Mouse (Mus musculus) limb, embryonic 14.5 days (tissue): ENCODE results near the gene Rps6kb2. TPM values are rescaled to one million over a fixed set of nuclear protein-coding genes. Genes with fewer than 3 reads are reported as not detected.
A peak's percentile ranks its signal among the peaks of the same experiment; 100 is the strongest.

Experiments used
- ATAC-seq: fragments of 200-750 bp; cut with Nextera tagmentation; 2 replicates; pipeline ENCODE4 v1.8.0; 2017; ENCODE audit warnings: low read depth, moderate number of reproducible peaks, moderate TSS enrichment; ENCODE audit not compliant: low FRiP score
- DNase-seq: peaks from one replicate; pipeline ENCODE4 v3.0.0-alpha.2; 2015; ENCODE audit warnings: low spot score
- H3K27ac ChIP-seq: fragments of 300-500 bp; sonication (generic); replicated peaks from 2 replicates; pipeline ENCODE4 v1.5.1; 2014; ENCODE audit warnings: low read depth, mild to moderate bottlenecking, low read length, moderate library complexity, mixed read lengths
- H3K27me3 ChIP-seq: fragments of 300-500 bp; sonication (generic); 2 replicates; pipeline ENCODE4 v1.6.1; 2014; ENCODE audit warnings: low read length, mixed read lengths; ENCODE audit not compliant: control insufficient read depth, insufficient read depth
- H3K36me3 ChIP-seq: fragments of 300-500 bp; sonication (generic); 2 replicates; pipeline ENCODE4 v1.6.1; 2014; ENCODE audit warnings: mild to moderate bottlenecking, low read length, moderate library complexity, mixed read lengths; ENCODE audit not compliant: control insufficient read depth, insufficient read depth
- H3K4me1 ChIP-seq: fragments of 300-500 bp; sonication (generic); 2 replicates; pipeline ENCODE4 v1.6.1; 2014; ENCODE audit warnings: antibody characterized with exemption, low read length, mixed read lengths; ENCODE audit not compliant: control insufficient read depth, insufficient read depth
- H3K4me2 ChIP-seq: fragments of 300-500 bp; sonication (generic); replicated peaks from 2 replicates; pipeline ENCODE4 v1.6.1; 2014; ENCODE audit warnings: low read depth, mild to moderate bottlenecking, low read length, moderate library complexity; ENCODE audit not compliant: severe bottlenecking
- H3K4me3 ChIP-seq: fragments of 300-500 bp; sonication (generic); replicated peaks from 2 replicates; pipeline ENCODE4 v1.5.1; 2014; ENCODE audit warnings: low read length
- H3K9ac ChIP-seq: fragments of 300-500 bp; sonication (generic); 2 replicates; pipeline ENCODE4 v1.6.1; 2014; ENCODE audit warnings: mild to moderate bottlenecking, low read depth, low read length, moderate library complexity; ENCODE audit not compliant: severe bottlenecking
- H3K9me3 ChIP-seq: fragments of 300-500 bp; sonication (generic); 2 replicates; pipeline ENCODE4 v1.6.1; 2016; ENCODE audit warnings: low read length; ENCODE audit not compliant: control insufficient read depth
- POLR2A ChIP-seq: fragments of 200-500 bp; IDR thresholded peaks from 2 replicates; pipeline ENCODE4 v1.8.0; 2012; ENCODE audit warnings: inconsistent platforms, mild to moderate bottlenecking, moderate library complexity, borderline replicate concordance; ENCODE audit not compliant: insufficient read depth, insufficient read length; ENCODE audit errors: extremely low read depth
- WGBS: fragments of 180-500 bp; shearing (Covaris S2); extraction: QIAGEN DNeasy Blood & Tissue Kit; methylation state at CpG from one replicate; pipeline ENCODE4 v1.1.7; 2014; 5-methylcytosine and 5-hydroxymethylcytosine counted together
- polyA plus RNA-seq, 2 experiments: library from polyadenylated mRNA; depleted of rRNA in 1 of 2; stranded (reverse) in 1 of 2; unstranded in 1 of 2; fragments of >200 nt; fragmentation: Nextera tagmentation in 1 of 2; extraction: Ambion mirVana in 1 of 2; gene quantifications; 2 replicates each; pipeline versions ENCODE4 v1.2.1 to v1.2.3; 2012 to 2014

The Rps6kb2 gene
- polyA plus RNA-seq, 2 experiments: 43.0 to 76.4 TPM

DNA sequence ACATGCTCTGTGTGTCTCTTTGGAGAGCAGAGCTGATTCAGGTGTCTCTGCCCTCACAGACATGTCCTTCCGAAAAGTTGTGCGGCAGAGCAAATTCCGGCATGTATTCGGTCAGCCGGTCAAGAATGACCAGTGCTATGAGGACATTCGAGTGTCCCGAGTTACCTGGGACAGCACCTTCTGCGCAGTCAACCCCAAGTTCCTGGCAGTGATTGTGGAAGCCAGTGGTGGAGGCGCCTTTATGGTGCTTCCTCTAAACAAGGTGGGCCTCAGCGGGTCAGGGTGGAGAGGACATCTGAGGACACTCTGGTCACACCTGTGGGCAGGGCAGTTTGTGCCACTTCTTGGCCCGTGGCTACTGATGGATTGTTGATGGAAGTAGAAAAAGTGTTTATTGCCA lies 13.9 kb downstream of the Rps6kb2 start:
- peak overlapping the region; percentile 89 for H3K4me3 ChIP-seq
- no peak for TF ChIP-seq POLR2A
- no peaks in the 10 kb centered on the region for H3K9me3 ChIP-seq
- H3K4me2 ChIP-seq: peak overlapping the region; percentile 89
- H3K9ac ChIP-seq: peak overlapping the region; percentile 82
- H3K4me1 ChIP-seq: peaks cover 12% of the 10 kb centered on the region
- no peak overlapping the region for H3K27ac ChIP-seq
- ATAC-seq: no peak
- H3K36me3 ChIP-seq: peaks cover 28% of the 10 kb centered on the region
- no peak for DNase-seq
- WGBS: 86% methylated on average over 11 of the region's 11 CpGs
- H3K27me3 ChIP-seq: no peaks in the 10 kb centered on the region

DNA sequence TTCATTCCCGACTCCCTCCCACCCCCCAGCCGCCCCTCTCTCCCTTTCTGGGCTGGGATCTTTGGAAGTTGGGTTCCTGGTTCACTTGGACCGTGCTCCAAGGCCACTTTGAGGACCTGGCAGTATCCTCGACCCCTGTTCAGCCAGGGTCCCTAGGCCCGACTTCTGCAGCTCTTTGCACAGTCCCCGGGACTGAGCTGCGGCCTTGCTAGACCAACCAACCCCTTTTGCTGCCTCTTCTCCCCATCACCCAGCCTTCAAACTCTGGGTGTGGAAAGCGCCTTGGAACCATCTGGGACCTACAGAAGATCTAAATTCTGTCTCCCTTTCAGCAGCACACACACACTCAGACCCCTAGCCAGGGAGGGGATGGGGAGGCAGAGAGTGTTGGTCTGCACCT lies 14.3 kb downstream of the Rps6kb2 start:
- Histone ChIP-seq H3K4me1 (peaks cover 12% of the 10 kb centered on the region), H3K27ac (no peak overlapping the region), H3K27me3 (no peaks in the 10 kb centered on the region), H3K4me2 (peak overlapping the region; percentile 89), H3K36me3 (peaks cover 28% of the 10 kb centered on the region), H3K9ac (peak overlapping the region; percentile 82), H3K4me3 (peak overlapping the region; percentile 89), H3K9me3 (no peaks in the 10 kb centered on the region)
- DNase-seq (no peak), ATAC-seq (peak; percentile 19; the same call in 1 of the 2 replicates)
- no peak for TF ChIP-seq POLR2A
- whole genome bisulfite sequencing: 7% methylated on average over 6 of the region's 8 CpGs

DNA sequence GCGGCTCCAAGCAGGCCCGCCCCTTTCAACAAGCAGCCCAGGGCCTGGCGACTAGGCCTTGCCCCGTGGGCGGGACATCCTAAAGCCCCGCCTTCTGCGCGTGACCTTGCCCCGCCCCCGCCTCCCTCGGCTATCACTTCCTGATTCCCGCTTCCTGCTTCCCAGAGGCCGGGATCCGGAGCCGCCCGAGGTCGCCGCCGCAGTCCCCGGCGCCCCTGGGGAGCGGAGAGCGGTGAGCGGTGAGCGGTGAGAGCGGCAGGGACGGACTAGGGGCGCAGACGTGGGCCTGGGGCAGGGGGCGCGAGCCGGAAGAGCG lies 14.7 kb downstream of the Rps6kb2 start, which contains the start of gene Coro1b:
Coro1b (plus strand) TSS at position 129 of the 316 bp plus-strand sequence.
- Histone ChIP-seq H3K4me2 (peak within 1 kb of the TSS; percentile 89), H3K9me3 (no peaks in the 10 kb centered on the region), H3K4me3 (peak within 1 kb of the TSS; percentile 89), H3K9ac (peak within 1 kb of the TSS; percentile 82), H3K27me3 (no peaks in the 10 kb centered on the region), H3K36me3 (peaks cover 25% of the 10 kb centered on the region), H3K27ac (0 out of 2 replicates have a peak within 1 kb of the TSS, but pooled peaks have one; percentile 48), H3K4me1 (peaks cover 12% of the 10 kb centered on the region)
- DNase-seq (peak; percentile 95), ATAC-seq (peak; percentile 96)
- TF ChIP-seq POLR2A: 0 out of 2 replicates have a peak, but pooled peaks have one; percentile 46
- 1% methylated on average over 17 of the region's 33 CpGs for WGBS

DNA sequence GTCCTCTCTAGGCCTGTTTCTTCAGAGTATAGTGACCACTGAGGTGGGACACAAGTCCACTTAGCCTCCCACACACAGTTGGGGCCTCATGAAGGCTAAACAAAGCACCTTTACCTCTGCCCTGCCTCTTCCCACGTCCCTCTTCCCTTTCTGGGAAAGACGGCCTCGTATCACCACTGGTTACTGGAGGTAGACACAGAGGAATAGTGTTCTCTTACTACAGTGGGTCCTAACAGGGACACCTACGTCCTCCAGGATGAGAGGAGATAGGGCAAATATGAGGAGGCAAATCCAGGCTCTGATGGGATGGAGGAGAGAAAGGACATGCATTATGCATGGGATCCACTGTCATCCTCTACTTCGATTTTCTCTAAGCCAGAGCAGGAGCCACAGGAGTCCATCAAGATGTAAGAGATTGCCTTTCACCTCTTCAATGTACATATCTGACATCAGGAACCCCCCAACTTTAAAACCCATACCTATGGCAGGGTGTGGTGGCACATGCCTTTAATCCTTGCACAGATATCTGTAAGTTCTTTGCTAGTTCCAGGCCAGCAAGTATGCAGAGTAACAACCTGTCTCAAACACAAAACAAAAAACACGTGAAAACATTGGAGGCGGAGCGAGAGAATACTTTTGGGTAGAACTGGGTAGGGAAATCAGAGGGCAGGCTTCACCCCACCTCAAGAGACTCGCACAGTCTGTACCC lies 15.2 kb downstream of the Rps6kb2 start:
- ATAC-seq (peak; percentile 5; the same call in 1 of the 2 replicates), DNase-seq (no peak)
- peaks cover 21% of the 10 kb centered on the region for H3K36me3 ChIP-seq
- peaks cover 12% of the 10 kb centered on the region for H3K4me1 ChIP-seq
- peak overlapping the region; percentile 82 for H3K9ac ChIP-seq
- no peak for TF ChIP-seq POLR2A
- WGBS: 37% methylated on average over 9 of the region's 9 CpGs
- H3K27me3 ChIP-seq: no peaks in the 10 kb centered on the region
- H3K4me3 ChIP-seq: peak overlapping the region; percentile 89
- 0 out of 2 replicates have a peak overlapping the region, but pooled peaks have one; percentile 48 for H3K27ac ChIP-seq
- no peaks in the 10 kb centered on the region for H3K9me3 ChIP-seq
- peak overlapping the region; percentile 89 for H3K4me2 ChIP-seq

GRCm38 (mm10) chr19:4147022-4147405 lies 16.1 kb downstream of the Rps6kb2 start:
- Histone ChIP-seq H3K27ac (no peak overlapping the region), H3K9ac (no peak overlapping the region), H3K4me2 (no peak overlapping the region), H3K36me3 (peaks cover 21% of the 10 kb centered on the region), H3K9me3 (no peaks in the 10 kb centered on the region), H3K4me3 (no peak overlapping the region), H3K4me1 (peaks cover 12% of the 10 kb centered on the region), H3K27me3 (no peaks in the 10 kb centered on the region)
- no peak for TF ChIP-seq POLR2A
- ATAC-seq (no peak), DNase-seq (no peak)
- WGBS: 66% methylated on average over 3 of the region's 3 CpGs
